Mouse (Mus musculus) monocyte, adult 5-6 weeks (primary cell): ENCODE measurements around the gene Tmem82. TPM values are rescaled to one million over a fixed set of nuclear protein-coding genes. Genes with fewer than 3 reads are reported as not detected.
"Not testable (repeated sequence)": the region's sequence is repeated elsewhere in the genome, so short reads cannot be mapped to it uniquely, and the experiment has no call there.

Experiments
- ATAC-seq: fragments of 153-309, 156-312 bp; replicated peaks from 2 replicates; pipeline ENCODE4 v1.8.0; 2017; ENCODE audit warnings: mild to moderate bottlenecking; ENCODE audit not compliant: low TSS enrichment, insufficient number of reproducible peaks, severe bottlenecking, poor library complexity, low FRiP score
- total RNA-seq: library from RNA; stranded (forward); fragments of 200-1000, 200-491, 200-594 nt; gene quantifications from 3 replicates; pipeline ENCODE4 v1.2.3, GENCODE M21; 2017

Gene Tmem82
- total RNA-seq, 1 experiment from 2014 or later, result not detected

GRCm38 (mm10) chr4:141596700-141597328 is 21.6 kb downstream of the Tmem82 start:
- ATAC-seq, result no peak

- ATAC-seq, result no peak
Measured at GRCm38 (mm10) chr4:141595605-141596268, 22.7 kb downstream of the Tmem82 start.

GRCm38 (mm10) chr4:141595138-141595537 is 23.3 kb downstream of the Tmem82 start:
- no peak for ATAC-seq

GRCm38 (mm10) chr4:141591547-141591946 is 26.9 kb downstream of the Tmem82 start:
- no peak for ATAC-seq

GRCm38 (mm10) chr4:141583919-141584318 is 34.5 kb downstream of the Tmem82 start:
- peak; percentile 5; the same call in 1 of the 2 replicates for ATAC-seq

GRCm38 (mm10) chr4:141581051-141581450 is 37.4 kb downstream of the Tmem82 start:
- no peak for ATAC-seq

GRCm38 (mm10) chr4:141578833-141579232 is 39.6 kb downstream of the Tmem82 start:
- ATAC-seq, result no peak

GRCm38 (mm10) chr4:141576877-141577276 is 41.6 kb downstream of the Tmem82 start:
- no peak for ATAC-seq

GRCm38 (mm10) chr4:141576404-141576803 is 42.0 kb downstream of the Tmem82 start:
- ATAC-seq, result no peak

GRCm38 (mm10) chr4:141574789-141575702 is 43.4 kb downstream of the Tmem82 start:
- peak; percentile 71 for ATAC-seq

- ATAC-seq, result peak; percentile 75
Measured at GRCm38 (mm10) chr4:141573359-141573966, 45.0 kb downstream of the Tmem82 start.

GRCm38 (mm10) chr4:141572668-141573358 is 45.6 kb downstream of the Tmem82 start:
- ATAC-seq, result no peak

- no peak for ATAC-seq
Measured at GRCm38 (mm10) chr4:141571934-141572333, 46.5 kb downstream of the Tmem82 start.

- no peak for ATAC-seq
Measured at GRCm38 (mm10) chr4:141571337-141571739, 47.1 kb downstream of the Tmem82 start.

GRCm38 (mm10) chr4:141570821-141571220 is 47.6 kb downstream of the Tmem82 start:
- ATAC-seq, result no peak

GRCm38 (mm10) chr4:141570004-141570403 is 48.4 kb downstream of the Tmem82 start:
- ATAC-seq, result no peak

- no peak for ATAC-seq
Measured at GRCm38 (mm10) chr4:141568966-141569365, 49.5 kb downstream of the Tmem82 start.

- not testable (repeated sequence) for ATAC-seq
Measured at GRCm38 (mm10) chr4:141567174-141567573, 51.3 kb downstream of the Tmem82 start.
